Mouse (Mus musculus) CH12.LX (cell line): Measurements from ENCODE around the gene Calhm1. TPM values are rescaled to one million over a fixed set of nuclear protein-coding genes. Genes with fewer than 3 reads are reported as not detected.

Experiments used
- DNase-seq: peaks from one replicate; pipeline ENCODE4 v3.0.0-alpha.2; 2013; ENCODE audit errors: extremely low read depth
- H3K27ac ChIP-seq: 2 replicates; pipeline ENCODE4 v1.5.1; 2012; ENCODE audit warnings: low read depth, mild to moderate bottlenecking, control low read depth, moderate library complexity; ENCODE audit not compliant: insufficient read depth
- H3K27me3 ChIP-seq: replicated peaks from 2 replicates; pipeline ENCODE3; 2012; ENCODE audit warnings: inconsistent platforms
- H3K36me3 ChIP-seq, 2 experiments: replicated peaks in 1 of 2; 2 replicates each; pipeline versions ENCODE3 to v1.6.1; 2012; ENCODE audit warnings: inconsistent platforms in 1 of 2, low read length in 1 of 2, mild to moderate bottlenecking in 1 of 2, mixed read lengths in 1 of 2, moderate library complexity in 1 of 2; ENCODE audit not compliant: control insufficient read depth in 1 of 2, insufficient read depth in 1 of 2
- H3K4me1 ChIP-seq, 2 experiments: 2 replicates each; pipeline ENCODE4 v1.6.1; 2012; ENCODE audit warnings: inconsistent platforms in 1 of 2, moderate library complexity in 1 of 2; ENCODE audit not compliant: insufficient read depth in 2 of 2, control insufficient read depth in 1 of 2
- H3K4me2 ChIP-seq: 2 replicates; pipeline ENCODE4 v1.6.1; 2012; ENCODE audit warnings: low read depth, mild to moderate bottlenecking, control low read depth; ENCODE audit not compliant: poor library complexity, insufficient read depth, severe bottlenecking
- H3K4me3 ChIP-seq, 3 experiments: fragments of 150-350 bp in 1 of 3; sonication (generic) in 1 of 3; replicated peaks in 1 of 3; 2 replicates each; pipeline versions ENCODE3 to v1.5.1; 2011 to 2012; ENCODE audit warnings: low read depth in 2 of 3, low read length in 2 of 3, mild to moderate bottlenecking in 2 of 3, moderate library complexity in 2 of 3, control low read depth in 1 of 3, improper control_type of control experiment in 1 of 3, inconsistent platforms in 1 of 3, mixed read lengths in 1 of 3; ENCODE audit not compliant: poor library complexity in 1 of 3
- H3K79me2 ChIP-seq: replicated peaks from 2 replicates; pipeline ENCODE4 v1.6.1; 2012; ENCODE audit warnings: mild to moderate bottlenecking, moderate library complexity; ENCODE audit not compliant: control insufficient read depth, poor library complexity, insufficient read depth, severe bottlenecking; ENCODE audit errors: extremely low read depth
- H3K9ac ChIP-seq: 2 replicates; pipeline ENCODE4 v1.6.1; 2012; ENCODE audit warnings: low read depth, mild to moderate bottlenecking, control low read depth, moderate library complexity; ENCODE audit not compliant: insufficient read depth
- H3K9me3 ChIP-seq: replicated peaks from 2 replicates; pipeline ENCODE3; 2012; ENCODE audit warnings: low read length, inconsistent platforms, mixed read lengths
- BHLHE40 ChIP-seq: IDR thresholded peaks from 2 replicates; pipeline ENCODE4 v1.6.1; 2011; ENCODE audit warnings: mild to moderate bottlenecking, low read depth, low read length, improper control_type of control experiment
- CHD1 ChIP-seq: IDR thresholded peaks from 2 replicates; pipeline ENCODE4 v1.6.1; 2012; ENCODE audit warnings: low read depth, low read length, improper control_type of control experiment, inconsistent platforms
- CHD2 ChIP-seq: IDR thresholded peaks from 2 replicates; pipeline ENCODE4 v1.6.1; 2011; ENCODE audit warnings: low read length, improper control_type of control experiment
- CTCF ChIP-seq, 2 experiments: IDR thresholded peaks in 1 of 2; conservative IDR thresholded peaks in 1 of 2; 2 replicates each; pipeline ENCODE4 v1.5.1; 2011 to 2012; ENCODE audit warnings: low read depth in 2 of 2, low read length in 2 of 2, improper control_type of control experiment in 1 of 2, inconsistent platforms in 1 of 2, mild to moderate bottlenecking in 1 of 2, moderate library complexity in 1 of 2
- E2F4 ChIP-seq: IDR thresholded peaks from 2 replicates; pipeline ENCODE4 v1.6.1; 2011; ENCODE audit warnings: low read depth, low read length, improper control_type of control experiment; ENCODE audit not compliant: insufficient replicate concordance
- ELF1 ChIP-seq: IDR thresholded peaks from 2 replicates; pipeline ENCODE4 v1.6.1; 2014; ENCODE audit warnings: low read depth, mild to moderate bottlenecking, inconsistent platforms, low read length, improper control_type of control experiment
- ETS1 ChIP-seq: conservative IDR thresholded peaks from 2 replicates; pipeline ENCODE4 v1.6.1; 2012; ENCODE audit warnings: low read depth, mild to moderate bottlenecking, inconsistent platforms, low read length, improper control_type of control experiment, moderate library complexity
- GABPA ChIP-seq: IDR thresholded peaks from 2 replicates; pipeline ENCODE4 v1.6.1; 2012; ENCODE audit warnings: low read depth, low read length, improper control_type of control experiment, inconsistent platforms; ENCODE audit not compliant: insufficient replicate concordance
- HCFC1 ChIP-seq: IDR thresholded peaks from 2 replicates; pipeline ENCODE4 v1.6.1; 2012; ENCODE audit warnings: low read depth, mild to moderate bottlenecking, inconsistent platforms, low read length, improper control_type of control experiment
- IRF4 ChIP-seq: IDR thresholded peaks from 2 replicates; pipeline ENCODE4 v1.6.1; 2014; ENCODE audit warnings: low read depth, mild to moderate bottlenecking, inconsistent platforms, low read length, improper control_type of control experiment
- KAT2A ChIP-seq: IDR thresholded peaks from 2 replicates; pipeline ENCODE4 v1.6.1; 2012; ENCODE audit warnings: low read length, improper control_type of control experiment, inconsistent platforms; ENCODE audit not compliant: insufficient replicate concordance
- MAFK ChIP-seq: IDR thresholded peaks from 2 replicates; pipeline ENCODE4 v1.6.1; 2011; ENCODE audit warnings: low read length, improper control_type of control experiment; ENCODE audit not compliant: insufficient replicate concordance
- MAX ChIP-seq: IDR thresholded peaks from 2 replicates; pipeline ENCODE4 v1.6.1; 2011; ENCODE audit warnings: low read length, improper control_type of control experiment
- MAZ ChIP-seq: IDR thresholded peaks from 2 replicates; pipeline ENCODE4 v1.6.1; 2012; ENCODE audit warnings: low read depth, mild to moderate bottlenecking, inconsistent platforms, low read length, improper control_type of control experiment, moderate library complexity
- MEF2A ChIP-seq: IDR thresholded peaks from 2 replicates; pipeline ENCODE4 v1.6.1; 2014; ENCODE audit warnings: low read depth, mild to moderate bottlenecking, inconsistent platforms, low read length, improper control_type of control experiment, borderline replicate concordance
- MXI1 ChIP-seq: IDR thresholded peaks from 2 replicates; pipeline ENCODE4 v1.6.1; 2011; ENCODE audit warnings: mild to moderate bottlenecking, low read depth, low read length, improper control_type of control experiment
- MYC ChIP-seq: IDR thresholded peaks from 2 replicates; pipeline ENCODE4 v1.6.1; 2011; ENCODE audit warnings: low read depth, mild to moderate bottlenecking, improper control_type of control experiment, low read length
- NELFE ChIP-seq: IDR thresholded peaks from 2 replicates; pipeline ENCODE4 v1.6.1; 2011; ENCODE audit warnings: low read depth, low read length, improper control_type of control experiment
- NRF1 ChIP-seq: IDR thresholded peaks from 2 replicates; pipeline ENCODE4 v1.6.1; 2014; ENCODE audit warnings: low read depth, mild to moderate bottlenecking, inconsistent platforms, low read length, improper control_type of control experiment, moderate library complexity
- PAX5 ChIP-seq: IDR thresholded peaks from 2 replicates; pipeline ENCODE4 v1.6.1; 2012; ENCODE audit warnings: low read length, inconsistent platforms, mixed read lengths
- POLR2A ChIP-seq: IDR thresholded peaks from 2 replicates; pipeline ENCODE4 v1.6.1; 2011; ENCODE audit warnings: low read depth, mild to moderate bottlenecking, improper control_type of control experiment, low read length
- POLR2AphosphoS2 ChIP-seq: IDR thresholded peaks from 2 replicates; pipeline ENCODE4 v1.6.1; 2011; ENCODE audit warnings: low read depth, low read length, improper control_type of control experiment
- RAD21 ChIP-seq: IDR thresholded peaks from 2 replicates; pipeline ENCODE4 v1.6.1; 2011; ENCODE audit warnings: low read depth, mild to moderate bottlenecking, low read length, improper control_type of control experiment, moderate library complexity
- RCOR1 ChIP-seq: conservative IDR thresholded peaks from 2 replicates; pipeline ENCODE4 v1.6.1; 2012; ENCODE audit warnings: low read depth, mild to moderate bottlenecking, inconsistent platforms, low read length, improper control_type of control experiment
- TCF12 ChIP-seq: IDR thresholded peaks from 2 replicates; pipeline ENCODE4 v1.6.1; 2014; ENCODE audit warnings: low read depth, mild to moderate bottlenecking, inconsistent platforms, low read length, improper control_type of control experiment
- UBTF ChIP-seq: IDR thresholded peaks from 2 replicates; pipeline ENCODE4 v1.6.1; 2012; ENCODE audit warnings: low read depth, mild to moderate bottlenecking, inconsistent platforms, low read length, improper control_type of control experiment, moderate library complexity
- USF2 ChIP-seq: conservative IDR thresholded peaks from 2 replicates; pipeline ENCODE4 v1.6.1; 2011; ENCODE audit warnings: low read depth, low read length, improper control_type of control experiment
- ZC3H11A ChIP-seq: IDR thresholded peaks from 2 replicates; pipeline ENCODE4 v1.6.1; 2012; ENCODE audit warnings: low read depth, mild to moderate bottlenecking, inconsistent platforms, low read length, improper control_type of control experiment
- dilution Hi-C: fragments of 300-500 bp; cut with MboI; formaldehyde crosslinking; loops from 2 replicates; pipeline ENCODE4 v1.14.3; 2020; ENCODE audit warnings: low sequenced_read_pairs; ENCODE audit not compliant: extremely low pct_unique_long_range_greater_than_20kb, extremely low pct_ligation_motif_present
- in situ Hi-C: fragments of 300-500 bp; cut with MboI; formaldehyde crosslinking; loops from 3 replicates; pipeline ENCODE4 v1.14.3; 2019; ENCODE audit warnings: low sequenced_read_pairs, low pct_ligation_motif_present, low pct_unique_long_range_greater_than_20kb, mixed read lengths
- polyA plus RNA-seq: library from polyadenylated mRNA; unstranded; fragments of >175 nt; gene quantifications from 2 replicates; pipeline ENCODE4 v1.2.1, GENCODE M21; 2012; ENCODE audit warnings: low read depth; ENCODE audit not compliant: insufficient read length
- total RNA-seq, 2 experiments: library from RNA; depleted of rRNA; stranded (reverse); fragments of 300-350 nt in 1 of 2; fragments of >200 nt in 1 of 2; gene quantifications; 2 replicates each; pipeline ENCODE4 v1.2.3; 2012 to 2014

Gene Calhm1
- total and polyA plus RNA-seq, 3 experiments: not detected

DNA sequence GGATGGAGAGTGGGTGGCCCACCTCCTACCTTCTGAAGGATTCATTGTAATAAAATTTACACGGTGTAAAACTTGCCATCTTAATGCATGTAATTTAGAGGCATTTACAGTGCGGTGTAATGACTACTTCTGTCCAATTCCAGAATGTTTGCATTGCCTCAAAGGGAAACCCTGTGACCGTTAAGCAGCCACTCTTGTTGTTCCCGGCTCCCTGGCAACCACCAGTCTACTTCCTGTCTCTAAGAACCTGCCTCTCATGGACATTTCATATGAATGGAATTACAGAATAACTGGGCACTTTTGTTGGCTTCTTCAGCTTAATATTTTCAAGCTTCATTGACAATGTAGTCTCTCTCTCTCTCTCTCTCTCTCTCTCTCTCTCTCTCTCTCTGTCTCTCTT is 40.7 kb upstream of the Calhm1 start:
- in situ Hi-C loops (no loop called here), dilution Hi-C loops (no loop called here)
- TF ChIP-seq MAFK (no peak), CTCF (conservative IDR thresholded peaks at IDR 0.05 in 1 of 2, IDR thresholded peaks at IDR 0.05 in 1 of 2; ENCODE audit: low read depth in 2 of 2, low read length in 2 of 2) (no peak), BHLHE40 (no peak), ETS1 (no peak), E2F4 (no peak), CHD1 (no peak), RCOR1 (no peak), CHD2 (no peak), IRF4 (no peak), NRF1 (no peak), MEF2A (no peak), PAX5 (no peak), POLR2A (no peak), GABPA (no peak), ZC3H11A (no peak), ELF1 (no peak), MXI1 (no peak)

GRCm38 (mm10) chr19:47184221-47184620 is 40.2 kb upstream of the Calhm1 start:
- no peak overlapping the region for H3K4me2 ChIP-seq
- no peaks in the 10 kb centered on the region for H3K79me2 ChIP-seq
- in situ Hi-C loops (no loop called here), dilution Hi-C loops (no loop called here)
- H3K27me3 ChIP-seq: peaks cover 73% of the 10 kb centered on the region
- DNase-seq: no peak
- TF ChIP-seq CTCF (conservative IDR thresholded peaks at IDR 0.05 in 1 of 2, IDR thresholded peaks at IDR 0.05 in 1 of 2; ENCODE audit: low read depth in 2 of 2, low read length in 2 of 2): no peak
- TF ChIP-seq NRF1: no peak
- no peak for TF ChIP-seq POLR2AphosphoS2
- TF ChIP-seq POLR2A: no peak
- TF ChIP-seq GABPA: no peak
- no peak for TF ChIP-seq RAD21
- TF ChIP-seq HCFC1: no peak
- TF ChIP-seq UBTF: no peak
- TF ChIP-seq MYC: no peak
- no peak for TF ChIP-seq CHD2
- TF ChIP-seq ZC3H11A: no peak
- TF ChIP-seq RCOR1: no peak
- TF ChIP-seq USF2: no peak
- TF ChIP-seq NELFE: no peak
- TF ChIP-seq MEF2A: no peak
- TF ChIP-seq MAFK: no peak
- no peak for TF ChIP-seq MAX
- no peak for TF ChIP-seq KAT2A
- no peak for TF ChIP-seq TCF12
- TF ChIP-seq MAZ: no peak
- no peak overlapping the region for H3K9ac ChIP-seq
- no peak overlapping the region for H3K4me3 ChIP-seq
- peaks cover 21% of the 10 kb centered on the region for H3K9me3 ChIP-seq
- H3K27ac ChIP-seq: no peak overlapping the region
- peaks cover 5 to 11% of the 10 kb centered on the region in 2 experiments for H3K4me1 ChIP-seq
- no peaks in the 10 kb centered on the region for H3K36me3 ChIP-seq

More for the DNA sequence above, 40.7 kb upstream of the Calhm1 start:
- H3K36me3 ChIP-seq: no peaks in the 10 kb centered on the region
- H3K4me3 ChIP-seq: no peak overlapping the region
- no peak overlapping the region for H3K27ac ChIP-seq
- H3K4me2 ChIP-seq: no peak overlapping the region
- DNase-seq: no peak
- no peak overlapping the region for H3K9ac ChIP-seq
- H3K79me2 ChIP-seq: no peaks in the 10 kb centered on the region
- peaks cover 0 to 6% of the 10 kb centered on the region in 2 experiments; a peak in 2 of 4 replicates for H3K4me1 ChIP-seq
- peaks cover 68% of the 10 kb centered on the region for H3K27me3 ChIP-seq
- H3K9me3 ChIP-seq: peaks cover 17% of the 10 kb centered on the region
